Mouse (Mus musculus) c-Kit-negative CD71-positive TER-119-positive erythroid progenitor cells, embryonic 14.5 days (primary cell): ENCODE data around the gene Ripk3.

ENCODE experiments used
- DNase-seq: peaks from one replicate; pipeline ENCODE4 v3.0.0-alpha.2; 2013; ENCODE audit warnings: low read depth, low spot score

The Ripk3 gene

DNA sequence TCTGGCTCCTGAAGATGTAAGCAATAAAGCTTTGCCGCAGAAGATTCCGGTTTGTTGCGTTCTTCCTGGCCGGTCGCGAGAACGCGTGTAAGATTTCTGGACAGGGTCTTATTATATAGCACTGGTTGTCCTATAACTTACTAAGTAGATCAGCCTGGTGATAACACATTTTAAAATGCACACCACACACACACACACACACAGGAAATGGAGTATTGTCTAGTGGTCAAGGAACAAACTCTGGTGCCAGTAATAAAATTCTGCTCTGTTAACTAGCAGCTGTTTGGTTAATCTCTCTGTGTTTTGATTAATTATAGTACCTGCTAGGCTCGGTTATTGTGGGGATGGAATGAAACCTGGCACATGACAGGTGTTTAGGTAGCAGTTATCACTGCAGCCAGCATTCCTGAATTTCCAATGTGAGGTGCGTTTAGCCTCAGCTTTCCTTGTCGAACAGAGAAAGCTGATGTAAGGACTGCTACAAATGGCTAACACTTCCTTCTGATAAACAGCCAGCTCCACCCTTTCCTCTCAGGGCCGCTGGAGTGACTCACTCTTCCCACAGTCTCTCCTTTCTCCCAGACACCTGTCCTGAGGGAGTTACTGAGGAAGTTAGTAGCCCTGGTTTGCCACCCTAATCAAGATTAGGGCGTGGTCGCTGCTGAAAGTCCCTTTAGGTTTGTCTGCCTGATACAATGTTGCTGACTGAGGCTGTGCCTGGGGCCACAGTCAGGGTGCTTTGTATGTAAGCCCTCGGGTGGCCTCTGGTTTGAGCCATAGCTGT lies 6.9 kb upstream of the Ripk3 start:
- no peak for DNase-seq

DNA sequence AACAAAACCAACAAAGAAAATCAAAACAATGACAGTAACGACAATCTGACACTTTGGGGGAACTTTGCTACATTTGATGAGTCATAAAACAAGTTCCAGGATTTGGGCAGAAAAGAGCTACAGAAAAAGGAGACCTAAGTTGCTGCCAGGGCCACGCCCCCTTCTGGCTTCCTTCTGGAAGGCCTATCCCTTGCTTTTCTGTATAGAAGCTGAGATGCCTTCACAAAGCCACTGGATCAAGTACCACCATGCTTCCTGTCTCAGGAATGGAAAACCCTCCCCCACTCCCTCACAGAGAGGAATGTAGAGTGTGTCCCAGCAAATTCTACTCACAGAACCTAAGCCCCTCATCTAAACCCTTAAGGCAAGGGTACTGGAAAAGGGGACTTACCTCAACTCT lies 5.3 kb upstream of the Ripk3 start:
- DNase-seq = no peak

DNA sequence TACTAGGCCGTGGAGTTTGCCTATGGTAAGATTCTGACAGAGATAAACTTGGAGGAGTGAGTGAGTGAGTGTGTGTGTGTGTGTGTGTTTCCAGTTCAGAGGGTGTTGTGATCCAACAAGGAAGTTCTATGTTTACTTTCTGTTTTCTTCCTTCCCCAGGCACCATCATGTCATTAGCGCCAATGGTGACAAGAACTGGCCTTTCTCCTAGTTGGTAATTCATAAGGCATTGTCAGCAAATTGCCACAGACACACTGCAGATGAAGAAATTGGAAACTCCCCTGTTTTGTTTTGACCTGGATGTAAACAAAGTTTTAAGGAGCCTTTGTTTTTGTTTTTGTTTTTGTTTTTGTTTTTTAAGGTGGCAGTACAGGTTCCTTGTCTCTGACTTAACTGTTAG lies 4.8 kb upstream of the Ripk3 start:
- no peak for DNase-seq

DNA sequence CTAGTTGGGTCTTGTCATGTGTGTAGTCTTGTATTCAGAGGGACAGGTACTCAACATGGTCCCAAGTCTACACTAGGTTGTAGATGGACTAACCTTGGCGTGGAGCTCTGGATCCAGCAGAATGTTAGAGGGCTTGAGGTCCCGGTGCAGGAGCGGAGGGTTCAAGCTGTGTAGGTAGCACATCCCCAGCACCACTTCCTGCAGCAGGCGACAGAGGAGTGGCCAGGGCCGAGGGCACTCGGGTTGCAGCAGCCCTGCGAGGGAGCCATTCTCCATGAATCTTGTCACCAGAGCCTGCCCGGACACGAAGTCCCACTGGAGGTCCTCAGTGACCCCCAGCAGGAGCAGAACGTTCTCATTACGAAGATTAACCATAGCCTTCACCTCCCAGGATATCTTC lies 934 bp downstream of the Ripk3 start:
- DNase-seq = no peak

DNA sequence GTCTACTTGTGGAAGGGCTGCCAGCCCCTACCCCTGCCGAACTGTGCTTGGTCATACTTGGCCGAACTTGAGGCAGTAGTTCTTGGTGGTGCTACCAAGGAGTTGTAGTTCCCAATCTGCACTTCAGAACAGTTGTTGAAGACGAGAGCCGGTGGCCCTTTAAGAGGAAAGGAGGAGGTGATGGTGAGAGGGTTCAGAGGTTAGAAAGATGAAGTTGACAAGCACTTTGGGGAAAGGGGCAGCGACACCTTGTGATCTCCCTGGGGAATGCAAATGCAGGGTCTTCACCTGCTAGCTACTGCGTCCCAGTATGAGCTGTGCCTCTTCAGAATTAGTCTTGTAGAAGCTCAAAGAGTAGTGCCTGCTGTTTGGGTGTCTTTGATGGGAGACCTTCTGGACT lies 3.5 kb downstream of the Ripk3 start:
- no peak for DNase-seq

DNA sequence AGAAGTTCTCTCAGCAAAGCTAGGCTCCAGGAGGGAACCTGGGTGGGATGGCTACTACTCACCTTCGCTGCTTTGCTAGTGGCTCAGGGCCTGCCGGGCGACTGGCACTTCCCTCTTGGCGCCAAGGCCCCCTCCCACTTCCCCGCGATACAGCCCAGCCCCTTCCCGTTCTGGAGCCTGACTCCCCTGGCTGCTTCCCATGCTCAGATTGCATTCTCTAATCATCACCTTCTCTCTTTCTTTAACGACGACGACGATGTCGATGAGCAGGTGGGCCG lies 4.8 kb downstream of the Ripk3 start, which contains the start of gene Adcy4:
Adcy4 (minus strand) TSS at position 138 of the 278 bp plus-strand sequence.
- no peak for DNase-seq

DNA sequence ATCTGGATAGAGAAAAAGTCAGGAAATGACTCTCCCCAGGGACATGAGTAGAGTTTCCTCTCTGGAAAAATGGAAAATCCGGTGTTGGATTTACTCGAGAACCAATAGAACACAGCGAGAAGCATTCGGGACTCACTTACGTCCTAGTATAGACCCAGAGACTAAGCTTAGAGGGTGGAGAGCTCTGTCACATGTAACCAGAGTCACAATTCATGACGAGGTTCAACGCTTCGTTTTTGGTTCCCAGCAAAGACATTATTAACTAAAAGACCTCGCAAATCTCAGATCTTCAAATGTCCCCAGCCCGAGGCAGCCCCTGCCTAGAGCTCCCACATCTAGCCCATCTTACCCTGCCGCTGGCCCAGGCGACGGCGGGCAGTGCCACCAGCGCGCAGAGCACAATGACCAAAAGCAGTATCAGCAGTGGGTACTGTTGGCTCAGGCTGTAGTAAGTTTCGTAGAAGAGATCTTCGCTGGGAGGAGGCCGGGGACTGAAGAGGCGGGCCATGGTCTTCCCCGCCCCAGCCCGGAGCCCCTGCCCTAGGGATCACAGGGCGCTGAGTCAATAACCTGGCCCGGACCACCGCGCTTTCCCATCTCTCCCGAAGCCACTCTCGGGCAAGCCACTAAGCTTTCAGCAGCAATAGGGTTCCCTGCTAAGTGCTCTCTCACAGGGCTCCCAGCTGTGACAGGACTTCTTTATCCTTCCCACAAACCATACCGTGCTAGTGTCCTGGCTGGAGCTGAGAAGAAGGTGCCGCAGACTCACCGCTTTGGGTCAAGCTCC lies 5.3 kb downstream of the Ripk3 start:
- DNase-seq = no peak

DNA sequence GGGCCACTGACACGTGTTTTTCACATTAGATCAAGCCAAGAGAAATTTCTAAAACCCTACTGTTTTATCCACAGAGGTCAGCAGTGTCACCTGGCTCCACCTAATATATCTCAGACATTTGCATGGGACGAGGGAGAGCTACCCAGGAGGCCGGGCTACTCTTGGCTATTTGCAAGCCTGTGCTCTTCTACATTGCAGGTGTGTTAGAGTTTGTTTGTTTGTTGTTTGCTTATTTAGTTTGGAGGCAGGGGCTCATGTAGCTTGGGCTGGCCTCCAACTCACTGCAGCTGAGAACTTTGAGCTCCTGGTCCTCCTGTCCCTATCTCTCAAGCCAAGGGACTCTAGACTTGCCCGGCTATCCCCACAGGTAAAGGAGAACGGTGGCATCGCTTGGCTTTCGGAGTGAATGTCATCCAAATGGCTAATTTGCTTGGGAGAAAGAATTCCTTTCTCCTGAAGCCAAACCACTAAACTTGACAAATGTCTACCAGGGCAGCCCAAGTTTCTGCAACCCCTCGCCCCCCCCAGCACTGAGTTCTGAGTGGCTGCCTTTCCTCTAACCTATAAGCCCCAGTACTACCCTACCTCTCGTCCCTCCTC lies 6.2 kb downstream of the Ripk3 start:
- no peak for DNase-seq

DNA sequence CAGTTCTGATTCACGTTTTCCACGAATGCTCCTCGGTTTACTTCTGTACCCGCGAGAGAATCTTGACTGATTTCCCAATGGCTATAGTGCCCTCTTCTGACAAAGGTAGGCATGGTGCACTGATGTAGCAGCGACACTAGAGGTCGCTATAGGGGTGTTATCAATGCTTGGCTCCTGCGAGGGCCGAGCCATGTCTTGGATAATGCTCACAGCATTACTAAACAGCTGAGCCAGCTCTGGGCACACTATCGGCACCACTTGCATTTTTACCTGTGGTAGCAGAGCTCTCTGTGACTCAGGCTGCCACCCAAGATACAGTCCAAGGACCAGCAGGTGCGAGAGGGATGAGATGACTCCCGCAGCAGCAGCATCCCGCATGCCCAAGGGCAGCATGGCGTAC lies 7.4 kb downstream of the Ripk3 start:
- DNase-seq = no peak

DNA sequence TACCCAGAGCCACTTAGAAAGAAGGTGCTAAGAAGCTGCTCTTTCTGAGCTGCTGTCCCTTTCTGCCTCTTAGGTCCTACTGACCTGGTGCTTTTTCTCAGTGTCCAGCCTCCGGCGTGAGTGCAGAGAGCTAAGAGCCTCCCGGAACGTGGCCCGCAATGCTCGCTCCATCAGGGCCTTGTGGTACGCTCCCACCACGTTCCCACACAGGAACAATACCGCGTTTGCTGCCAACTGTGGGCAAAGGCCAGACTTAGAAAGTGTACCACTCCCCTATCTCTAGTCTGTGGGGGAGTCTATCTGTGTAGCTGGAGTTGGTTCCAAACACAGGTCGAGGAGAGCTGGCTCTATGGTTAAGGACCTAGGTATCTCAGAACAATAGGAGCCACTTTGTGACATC lies 7.9 kb downstream of the Ripk3 start:
- no peak for DNase-seq

DNA sequence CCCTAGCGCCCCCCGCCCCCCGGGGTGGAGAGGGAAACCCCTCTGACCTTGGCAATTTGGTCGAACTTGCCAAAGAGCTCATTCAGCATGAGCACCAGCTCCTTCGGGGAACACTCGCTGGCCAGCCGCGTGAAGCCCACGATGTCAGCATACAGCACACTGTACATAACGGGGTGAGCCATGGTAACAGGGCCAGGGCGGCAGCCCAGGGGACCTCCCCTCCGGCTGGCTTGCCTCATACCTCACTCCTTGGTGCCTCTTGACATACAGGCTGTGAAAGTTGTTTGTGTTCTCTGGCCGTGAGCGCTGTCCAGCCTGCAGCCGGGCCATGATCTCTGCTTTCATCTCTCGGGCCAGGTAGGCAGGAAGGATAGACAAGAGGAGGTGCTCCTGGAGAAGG lies 9.0 kb downstream of the Ripk3 start:
- no peak for DNase-seq

DNA sequence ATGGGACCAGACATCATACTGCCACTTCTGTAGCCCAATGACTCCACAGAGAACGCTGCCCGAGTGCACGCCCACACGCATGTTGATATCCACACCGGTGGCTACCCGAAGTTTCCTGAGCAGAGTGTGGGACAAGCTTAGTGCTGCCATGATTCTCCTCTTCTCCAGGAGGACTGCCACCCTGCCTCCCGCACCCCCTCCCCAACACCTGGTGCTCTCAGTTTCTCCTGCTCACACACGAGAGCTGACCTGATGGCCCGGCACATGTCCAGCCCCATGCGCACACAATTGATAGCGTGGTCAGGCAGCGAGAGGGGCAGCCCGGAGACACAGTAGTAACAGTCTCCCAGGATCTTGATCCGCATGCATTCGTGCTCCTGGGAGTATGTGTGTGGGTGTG lies 10.0 kb downstream of the Ripk3 start:
- DNase-seq = no peak

DNA sequence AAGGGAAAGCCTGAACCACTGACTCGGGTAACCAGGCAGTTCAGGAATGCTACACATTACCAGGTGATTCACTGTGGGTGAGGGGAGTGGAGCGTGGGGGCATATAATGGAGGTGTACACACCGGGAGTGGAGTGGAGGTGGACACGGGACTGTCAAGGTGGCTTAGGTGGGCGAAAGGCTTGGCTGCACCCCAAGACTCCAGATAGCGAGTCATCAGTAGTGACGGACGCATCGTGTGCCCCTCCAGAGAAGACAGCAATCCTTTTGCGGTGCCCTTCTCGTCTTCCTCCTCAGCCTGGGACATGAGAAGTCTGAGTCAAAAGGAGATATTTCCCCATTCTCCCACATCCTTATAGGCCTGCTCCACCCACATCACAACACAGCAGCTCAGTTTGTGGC lies 10.9 kb downstream of the Ripk3 start:
- DNase-seq = no peak

DNA sequence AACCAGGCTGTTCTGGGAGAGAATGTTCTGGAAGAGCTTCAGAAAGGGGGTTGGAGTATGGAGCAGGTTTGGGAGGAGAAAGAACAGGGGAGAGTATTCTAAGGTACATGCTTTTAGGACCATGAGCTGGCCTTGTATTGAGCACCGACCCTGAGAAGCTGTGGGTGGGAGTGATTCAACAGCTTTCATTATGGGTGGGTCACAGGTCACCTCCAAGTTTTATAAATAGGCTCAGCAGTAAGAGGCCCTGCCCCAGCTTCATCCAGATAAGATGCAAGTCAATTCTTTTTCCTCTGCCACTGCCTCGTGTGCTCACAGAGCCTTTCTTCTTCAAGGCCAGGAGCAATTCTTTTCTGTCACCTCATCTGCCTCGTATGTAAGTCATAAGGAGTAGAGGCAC lies 11.5 kb downstream of the Ripk3 start:
- no peak for DNase-seq

DNA sequence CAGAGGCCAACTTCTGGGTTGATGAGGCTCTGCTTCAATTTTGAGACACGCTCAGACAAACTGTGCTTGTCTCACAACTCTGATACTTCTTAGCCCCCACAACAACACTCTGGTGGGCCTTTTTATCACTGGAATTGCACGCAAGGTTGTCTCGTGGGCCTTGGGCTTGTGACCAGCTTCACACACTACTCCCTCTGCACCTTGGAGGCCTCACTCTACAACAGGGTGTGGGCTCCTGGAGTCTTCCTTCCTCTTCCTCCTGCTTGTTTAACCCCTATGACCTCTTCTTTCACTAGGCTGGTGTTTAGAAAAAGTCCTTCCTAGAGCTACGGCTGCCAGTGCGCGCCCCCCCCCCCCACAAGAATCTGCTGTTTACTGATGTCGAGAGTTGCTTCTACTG lies 12.0 kb downstream of the Ripk3 start:
- DNase-seq = no peak

DNA sequence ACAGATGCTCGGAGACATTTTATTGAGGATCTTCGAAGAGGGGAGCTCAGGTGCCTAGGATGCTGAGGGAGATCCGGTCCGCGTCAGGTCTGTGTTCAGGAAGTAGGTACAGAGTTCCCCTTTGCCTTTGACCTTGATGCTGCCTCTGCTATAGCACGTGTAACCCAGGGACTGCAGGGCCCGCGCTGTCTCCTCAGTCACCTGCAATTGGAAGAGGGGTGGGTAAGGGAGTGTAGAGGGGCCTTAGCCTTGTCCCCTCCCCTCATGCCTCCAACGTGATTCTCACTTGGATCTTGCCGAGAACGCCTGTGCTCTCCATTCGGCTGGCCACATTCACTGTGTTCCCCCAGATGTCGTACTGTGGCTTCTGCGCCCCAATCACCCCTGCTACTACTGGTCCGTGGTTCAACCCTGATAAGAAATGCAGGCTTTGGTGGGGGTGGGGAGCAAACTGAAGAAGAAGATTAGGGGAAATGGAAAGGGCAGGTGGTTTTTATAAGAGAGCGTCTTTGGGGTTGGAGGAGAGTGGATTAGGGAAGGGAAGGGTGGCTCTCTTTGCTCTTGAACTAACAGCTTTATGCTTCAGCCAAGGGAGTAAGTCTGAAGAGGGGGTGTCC lies 19.5 kb downstream of the Ripk3 start:
- DNase-seq = no peak

DNA sequence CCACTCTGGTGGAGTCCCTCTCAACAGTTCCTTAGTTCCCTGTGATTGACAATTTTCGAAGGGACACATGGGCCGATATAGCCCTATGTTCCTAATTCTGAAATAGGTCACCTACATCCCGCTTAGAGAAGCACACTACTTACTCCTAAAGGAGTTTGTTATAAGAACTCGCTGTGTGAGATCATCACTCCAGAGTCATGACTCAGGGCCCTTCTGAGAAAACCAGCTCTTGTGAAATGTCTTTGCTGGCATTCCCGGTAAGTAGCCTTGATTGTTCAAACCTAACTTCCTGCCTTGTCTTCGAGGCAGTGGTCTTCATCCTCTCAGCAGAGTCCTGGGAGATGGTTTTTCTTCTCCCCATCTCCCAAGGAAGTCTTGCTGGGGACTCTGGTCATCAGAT lies 20.1 kb downstream of the Ripk3 start:
- no peak for DNase-seq

DNA sequence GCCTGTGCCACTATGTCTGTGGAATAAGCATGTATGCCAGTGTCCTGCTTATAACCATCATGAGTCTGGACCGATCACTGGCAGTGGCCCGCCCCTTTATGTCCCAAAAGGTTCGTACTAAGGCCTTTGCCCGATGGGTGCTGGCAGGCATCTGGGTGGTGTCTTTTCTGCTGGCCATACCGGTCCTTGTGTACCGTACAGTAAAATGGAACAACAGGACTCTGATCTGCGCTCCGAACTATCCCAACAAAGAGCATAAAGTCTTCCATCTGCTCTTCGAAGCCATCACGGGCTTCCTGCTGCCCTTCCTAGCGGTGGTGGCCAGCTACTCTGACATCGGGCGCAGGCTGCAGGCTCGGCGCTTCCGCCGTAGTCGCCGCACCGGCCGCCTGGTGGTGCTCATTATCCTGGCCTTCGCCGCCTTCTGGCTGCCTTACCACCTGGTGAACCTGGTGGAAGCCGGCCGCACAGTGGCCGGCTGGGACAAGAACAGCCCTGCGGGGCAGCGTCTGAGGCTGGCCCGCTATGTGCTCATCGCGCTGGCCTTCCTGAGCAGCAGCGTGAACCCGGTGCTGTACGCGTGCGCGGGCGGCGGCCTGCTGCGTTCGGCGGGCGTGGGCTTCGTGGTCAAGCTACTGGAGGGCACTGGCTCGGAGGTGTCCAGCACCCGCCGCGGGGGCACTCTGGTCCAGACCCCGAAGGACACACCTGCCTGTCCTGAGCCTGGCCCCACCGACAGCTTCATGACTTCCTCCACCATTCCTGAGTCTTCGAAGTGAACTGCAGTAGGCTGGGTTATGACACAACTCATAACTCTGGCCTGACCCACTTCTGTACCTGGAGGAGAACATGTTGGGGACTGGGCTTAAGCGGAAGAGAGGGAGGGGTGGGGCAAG lies 20.9 kb downstream of the Ripk3 start:
- no peak for DNase-seq

DNA sequence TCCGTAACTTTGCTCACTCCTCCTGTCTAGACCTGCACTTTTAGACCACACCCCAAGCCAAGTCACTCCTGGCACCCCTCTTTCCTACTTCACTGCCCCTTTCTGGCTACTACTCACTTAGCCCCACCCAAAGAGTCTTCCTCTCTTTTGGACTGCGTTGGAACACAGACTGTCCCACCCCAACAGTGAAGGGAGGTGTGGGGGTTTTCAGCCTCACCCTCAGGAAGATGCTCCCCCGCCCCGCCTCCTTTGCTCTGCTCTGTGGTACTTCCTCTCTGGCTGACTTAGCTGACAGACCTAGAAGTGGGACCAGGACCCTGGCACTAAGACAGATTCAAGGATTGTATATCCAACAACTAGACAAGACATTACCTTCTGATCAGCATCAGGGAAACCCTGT lies 23.0 kb downstream of the Ripk3 start, which contains the start of gene Ltb4r1:
Ltb4r1 (plus strand) TSS at position 267 of the 400 bp plus-strand sequence.
- no peak for DNase-seq

DNA sequence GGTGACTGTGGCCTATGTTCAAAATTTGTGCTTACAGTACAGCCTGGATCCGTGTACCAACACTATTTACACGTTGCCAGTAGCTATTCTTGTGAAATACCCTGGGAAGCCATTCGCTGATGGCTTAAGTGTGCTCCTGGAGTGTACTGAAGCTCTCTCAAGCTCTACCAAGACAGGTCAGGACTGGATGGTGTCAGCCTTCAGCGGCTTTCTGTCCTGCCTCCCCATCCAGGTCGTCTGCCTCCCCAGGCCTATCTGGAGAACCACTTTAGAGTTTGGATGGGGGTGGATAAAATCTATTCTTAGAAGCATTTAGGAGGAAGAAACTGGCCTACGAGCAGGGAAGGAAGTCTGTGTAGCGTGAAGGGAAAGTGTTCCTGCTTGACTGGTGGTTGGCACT lies 25.5 kb downstream of the Ripk3 start:
- DNase-seq = no peak

DNA sequence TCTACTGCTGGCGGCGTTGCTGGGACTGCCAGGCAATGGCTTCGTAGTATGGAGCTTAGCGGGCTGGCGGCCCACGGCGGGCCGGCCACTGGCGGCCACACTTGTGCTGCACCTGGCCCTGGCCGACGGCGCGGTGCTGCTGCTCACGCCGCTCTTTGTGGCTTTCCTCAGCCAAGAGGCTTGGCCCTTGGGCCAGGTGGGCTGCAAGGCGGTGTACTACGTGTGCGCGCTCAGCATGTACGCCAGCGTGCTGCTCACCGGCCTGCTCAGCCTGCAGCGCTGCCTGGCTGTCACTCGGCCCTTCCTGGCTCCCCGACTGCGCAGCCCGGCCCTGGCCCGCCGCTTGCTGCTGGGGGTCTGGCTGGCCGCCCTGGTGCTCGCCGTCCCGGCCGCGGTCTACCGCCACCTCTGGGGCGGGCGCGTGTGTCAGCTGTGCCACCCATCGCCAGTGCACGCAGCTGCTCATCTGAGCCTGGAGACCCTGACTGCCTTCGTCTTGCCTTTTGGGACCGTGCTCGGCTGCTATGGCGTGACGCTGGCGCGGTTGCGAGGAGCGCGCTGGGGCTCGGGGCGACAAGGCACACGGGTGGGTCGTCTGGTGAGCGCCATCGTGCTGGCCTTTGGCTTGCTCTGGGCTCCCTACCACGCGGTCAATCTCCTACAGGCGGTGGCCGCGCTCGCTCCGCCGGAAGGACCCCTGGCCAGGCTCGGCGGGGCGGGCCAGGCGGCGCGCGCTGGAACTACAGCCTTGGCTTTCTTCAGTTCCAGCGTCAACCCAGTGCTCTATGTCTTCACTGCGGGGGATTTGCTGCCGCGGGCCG lies 26.5 kb downstream of the Ripk3 start:
- DNase-seq = no peak
